Mouse (Mus musculus) forebrain, postnatal 0 days (tissue): ENCODE results near the gene Derl3. TPM values are rescaled to one million over a fixed set of nuclear protein-coding genes. Genes with fewer than 3 reads are reported as not detected.
A peak's percentile ranks its signal among the peaks of the same experiment; 100 is the strongest.

ENCODE experiments used
- ATAC-seq: fragments of 200-750 bp; cut with Nextera tagmentation; 2 replicates; pipeline ENCODE4 v1.8.0; 2017; ENCODE audit warnings: mild to moderate bottlenecking, moderate library complexity
- DNase-seq: peaks from one replicate; pipeline ENCODE4 v3.0.0-alpha.2; 2015
- H3K27ac ChIP-seq: fragments of 300-500 bp; sonication (generic); 2 replicates; pipeline ENCODE4 v1.5.1; 2014; ENCODE audit warnings: low read depth, mild to moderate bottlenecking, antibody characterized with exemption, low read length, moderate library complexity, mixed read lengths
- H3K27me3 ChIP-seq: fragments of 300-500 bp; sonication (generic); 2 replicates; pipeline ENCODE4 v1.6.1; 2014; ENCODE audit warnings: mild to moderate bottlenecking, low read length, mixed read lengths; ENCODE audit not compliant: insufficient read depth
- H3K36me3 ChIP-seq: fragments of 300-500 bp; sonication (generic); 2 replicates; pipeline ENCODE4 v1.6.1; 2014; ENCODE audit warnings: mild to moderate bottlenecking, moderate library complexity; ENCODE audit not compliant: insufficient read depth
- H3K4me1 ChIP-seq: fragments of 300-500 bp; sonication (generic); 2 replicates; pipeline ENCODE4 v1.6.1; 2014; ENCODE audit warnings: antibody characterized with exemption; ENCODE audit not compliant: insufficient read depth
- H3K4me2 ChIP-seq: fragments of 300-500 bp; sonication (generic); 2 replicates; pipeline ENCODE4 v1.6.1; 2014; ENCODE audit warnings: low read depth, mild to moderate bottlenecking, moderate library complexity
- H3K4me3 ChIP-seq: fragments of 300-500 bp; sonication (generic); 2 replicates; pipeline ENCODE4 v1.5.1; 2014; ENCODE audit warnings: low read depth, low read length, mixed read lengths
- H3K9ac ChIP-seq: fragments of 300-500 bp; sonication (generic); 2 replicates; pipeline ENCODE4 v1.6.1; 2014; ENCODE audit warnings: mild to moderate bottlenecking
- H3K9me3 ChIP-seq: fragments of 300-500 bp; sonication (generic); 2 replicates; pipeline ENCODE4 v1.6.1; 2016; ENCODE audit warnings: low read length
- CTCF ChIP-seq: sonication (generic); IDR thresholded peaks from 2 replicates; pipeline ENCODE4 v1.5.1; 2016; ENCODE audit warnings: antibody characterized with exemption, control low read depth, low read depth
- WGBS: fragments of 180-500 bp; shearing (Covaris S2); extraction: QIAGEN DNeasy Blood & Tissue Kit; methylation state at CpG from one replicate; pipeline ENCODE4 v1.1.7; 2014; 5-methylcytosine and 5-hydroxymethylcytosine counted together
- polyA plus RNA-seq: library from polyadenylated mRNA; unstranded; fragments of >200 nt; fragmentation: Nextera tagmentation; extraction: Ambion mirVana; gene quantifications from 2 replicates; pipeline ENCODE4 v1.2.1, GENCODE M21; 2015
- total RNA-seq: library from RNA; depleted of rRNA; stranded (reverse); fragments of >200 nt; gene quantifications from 2 replicates; pipeline ENCODE4 v1.2.3, GENCODE M21; 2014

The Derl3 gene
- total and polyA plus RNA-seq, 2 experiments from 2014 or later = 1.4 to 4.7 TPM

- no peak for TF ChIP-seq CTCF
- H3K27ac ChIP-seq = no peak within 1 kb of the TSS
Observed at GRCm38 (mm10) chr10:75935680-75936541, 42.7 kb downstream of the Derl3 start, which contains the start of gene Mmp11. TSS of gene Mmp11 (minus strand) at chr10:75936496.

DNA sequence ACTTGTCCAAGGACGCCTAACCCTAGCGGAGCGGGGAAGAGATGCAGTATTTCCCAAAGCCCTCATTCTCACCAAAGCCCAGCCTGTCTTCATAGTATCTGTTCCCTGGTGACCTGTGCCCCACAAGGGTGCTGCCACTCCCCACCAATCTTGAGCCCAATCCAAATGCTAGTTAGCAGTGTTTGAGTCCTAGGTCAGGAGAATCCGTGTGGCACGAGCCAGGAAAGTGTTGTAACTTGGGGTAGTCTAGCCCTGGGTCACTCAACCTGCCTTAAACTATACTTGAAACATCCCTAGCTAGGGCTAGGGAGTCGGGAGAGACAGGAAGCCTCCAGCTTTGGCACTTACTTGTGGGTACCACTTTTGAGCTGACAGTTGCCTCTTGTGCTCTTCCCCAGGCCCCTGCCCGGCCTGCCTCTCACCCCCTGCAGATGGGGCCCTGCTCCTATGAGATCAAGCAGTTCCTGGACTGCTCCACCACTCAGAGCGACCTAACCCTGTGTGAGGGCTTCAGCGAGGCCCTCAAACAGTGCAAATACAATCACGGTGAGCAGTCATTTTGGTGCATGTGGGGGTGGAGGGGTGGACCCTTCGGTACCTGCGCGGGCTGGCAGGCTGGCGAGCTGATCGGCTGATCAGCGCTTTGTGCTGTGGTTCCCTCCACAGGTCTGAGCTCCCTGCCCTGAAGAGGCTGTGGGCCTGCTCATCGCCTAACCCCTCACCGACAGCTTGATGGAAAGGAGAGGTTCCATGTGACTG lies 43.9 kb downstream of the Derl3 start:
- Histone ChIP-seq H3K27ac (no peak overlapping the region), H3K4me3 (no peak overlapping the region), H3K9ac (no peak overlapping the region), H3K36me3 (no peaks in the 10 kb centered on the region), H3K9me3 (no peaks in the 10 kb centered on the region), H3K4me2 (peak overlapping the region; percentile 19; the same call in 1 of the 2 replicates), H3K27me3 (no peaks in the 10 kb centered on the region; the same call in 1 of the 2 replicates), H3K4me1 (peaks cover 9% of the 10 kb centered on the region; the same call in 1 of the 2 replicates)
- 43% methylated on average over 18 of the region's 18 CpGs for WGBS
- no peak for ATAC-seq
- TF ChIP-seq CTCF = no peak
- DNase-seq = no peak

More at GRCm38 (mm10) chr10:75935680-75936541, 42.7 kb downstream of the Derl3 start, which contains the start of gene Mmp11:
- Histone ChIP-seq H3K9me3 (no peaks in the 10 kb centered on the region), H3K27me3 (no peaks in the 10 kb centered on the region; the same call in 1 of the 2 replicates), H3K4me1 (peaks cover 17% of the 10 kb centered on the region), H3K36me3 (no peaks in the 10 kb centered on the region), H3K4me2 (peak within 1 kb of the TSS; percentile 76), H3K9ac (peak within 1 kb of the TSS; percentile 59), H3K4me3 (peak within 1 kb of the TSS; percentile 45)
- peak; percentile 32 for ATAC-seq
- DNase-seq = peak; percentile 63
- 2% methylated on average over 49 of the region's 51 CpGs for WGBS

- no peak for TF ChIP-seq CTCF
- ATAC-seq (no peak), DNase-seq (no peak)
- Histone ChIP-seq H3K9me3 (no peaks in the 10 kb centered on the region), H3K9ac (no peak overlapping the region), H3K4me1 (peaks cover 1% of the 10 kb centered on the region; the same call in 1 of the 2 replicates), H3K4me2 (no peak overlapping the region), H3K27me3 (no peaks in the 10 kb centered on the region; the same call in 1 of the 2 replicates), H3K4me3 (no peak overlapping the region), H3K36me3 (no peaks in the 10 kb centered on the region), H3K27ac (no peak overlapping the region)
- WGBS = 63% methylated on average over 10 of the region's 10 CpGs
Observed at GRCm38 (mm10) chr10:75937851-75938643, 44.8 kb downstream of the Derl3 start.

GRCm38 (mm10) chr10:75939481-75940234 lies 46.4 kb downstream of the Derl3 start:
- H3K9ac ChIP-seq = no peak overlapping the region
- TF ChIP-seq CTCF = no peak
- no peak overlapping the region for H3K4me3 ChIP-seq
- no peak overlapping the region for H3K27ac ChIP-seq
- H3K27me3 ChIP-seq = no peaks in the 10 kb centered on the region; the same call in 1 of the 2 replicates
- 0 out of 2 replicates have a peak, but pooled peaks cover 4% of the 10 kb centered on the region for H3K4me1 ChIP-seq
- no peaks in the 10 kb centered on the region for H3K36me3 ChIP-seq
- DNase-seq = no peak
- WGBS = 61% methylated on average over 9 of the region's 9 CpGs
- ATAC-seq = no peak
- H3K9me3 ChIP-seq = no peaks in the 10 kb centered on the region
- no peak overlapping the region for H3K4me2 ChIP-seq

DNA sequence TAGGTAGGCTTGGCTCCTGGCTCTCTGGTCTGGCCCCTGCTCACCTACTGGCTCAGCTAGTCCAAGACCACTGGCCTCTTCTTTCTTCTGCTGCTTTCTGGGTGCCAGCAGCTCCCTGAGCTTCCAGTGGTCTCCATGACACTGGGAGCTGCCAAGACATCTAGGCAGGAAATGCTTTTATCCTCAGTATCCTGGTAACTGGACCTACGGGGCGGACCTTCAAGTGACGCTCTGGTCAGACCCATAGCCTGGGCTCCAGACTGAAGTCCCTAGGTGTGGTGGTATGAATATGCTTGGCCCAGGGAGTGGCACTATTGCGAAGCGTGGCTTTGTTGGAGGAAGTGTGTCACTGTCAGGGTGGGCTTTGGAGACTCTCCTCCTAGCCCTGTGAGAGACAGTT lies 47.3 kb downstream of the Derl3 start, which contains the start of gene Gm867:
Gm867 (minus strand) TSS at position 153 of the 400 bp plus-strand sequence.
- Histone ChIP-seq H3K9me3 (no peaks in the 10 kb centered on the region), H3K36me3 (no peaks in the 10 kb centered on the region), H3K9ac (no peak within 1 kb of the TSS), H3K27ac (no peak within 1 kb of the TSS), H3K4me3 (no peak within 1 kb of the TSS), H3K4me1 (0 out of 2 replicates have a peak, but pooled peaks cover 4% of the 10 kb centered on the region), H3K27me3 (no peaks in the 10 kb centered on the region; the same call in 1 of the 2 replicates), H3K4me2 (no peak within 1 kb of the TSS)
- ATAC-seq (no peak), DNase-seq (no peak)
- 84% methylated on average over 5 of the region's 5 CpGs for WGBS
- TF ChIP-seq CTCF = no peak
